Mouse (Mus musculus): Measurements from ENCODE around the gene Osbpl6. TPM values are rescaled to one million over a fixed set of nuclear protein-coding genes. Genes with fewer than 3 reads are reported as not detected.
A peak's percentile ranks its signal among the peaks of the same experiment; 100 is the strongest.

Gene Osbpl6
- total RNA-seq, 2 experiments from 2014 or later, result 5.0 to 6.3 TPM

- DNase-seq (ENCODE audit: low spot score in 2 of 2), result no peak
Measured at GRCm38 (mm10) chr2:76496006-76496748, 89.9 kb downstream of the Osbpl6 start.

- DNase-seq (ENCODE audit: low spot score in 2 of 2), result no peak
Measured at GRCm38 (mm10) chr2:76496749-76497140, 90.4 kb downstream of the Osbpl6 start.

GRCm38 (mm10) chr2:76498891-76499290 lies 92.6 kb downstream of the Osbpl6 start:
- no peak for DNase-seq (ENCODE audit: low spot score in 2 of 2)

DNA sequence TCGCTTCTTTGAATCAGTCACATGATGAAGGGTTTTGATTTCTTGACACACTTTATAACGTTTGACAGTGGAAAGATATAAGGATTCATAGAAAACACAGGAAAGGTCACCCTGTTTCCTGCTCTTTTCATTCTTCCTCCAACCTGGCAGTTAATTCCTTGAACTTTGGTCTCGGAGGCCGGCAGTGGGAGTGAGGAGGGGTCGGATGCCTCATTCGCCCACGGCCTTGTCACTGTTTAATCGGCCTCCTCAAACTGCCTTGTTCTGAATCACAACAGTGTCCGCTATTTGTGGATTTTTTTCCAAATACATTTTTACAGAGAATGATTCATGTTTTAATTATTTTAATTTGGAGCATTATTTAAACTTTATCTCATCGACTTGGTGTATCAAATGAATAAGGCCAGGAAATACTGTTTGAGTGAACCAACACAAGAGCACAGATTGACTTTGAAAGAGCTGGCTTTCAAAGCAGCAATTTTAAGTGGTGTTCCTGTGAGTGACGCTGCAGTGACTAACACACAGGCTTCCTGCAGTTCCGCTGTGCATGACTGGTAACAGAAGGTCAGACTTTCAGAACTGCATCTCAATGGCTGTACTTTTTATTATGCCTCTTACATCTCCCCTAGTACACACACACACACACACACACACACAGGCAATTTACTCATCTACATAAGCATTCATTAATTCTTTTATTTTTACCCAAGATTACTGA lies 98.0 kb downstream of the Osbpl6 start:
- no peak for DNase-seq (ENCODE audit: low spot score in 2 of 2)

DNA sequence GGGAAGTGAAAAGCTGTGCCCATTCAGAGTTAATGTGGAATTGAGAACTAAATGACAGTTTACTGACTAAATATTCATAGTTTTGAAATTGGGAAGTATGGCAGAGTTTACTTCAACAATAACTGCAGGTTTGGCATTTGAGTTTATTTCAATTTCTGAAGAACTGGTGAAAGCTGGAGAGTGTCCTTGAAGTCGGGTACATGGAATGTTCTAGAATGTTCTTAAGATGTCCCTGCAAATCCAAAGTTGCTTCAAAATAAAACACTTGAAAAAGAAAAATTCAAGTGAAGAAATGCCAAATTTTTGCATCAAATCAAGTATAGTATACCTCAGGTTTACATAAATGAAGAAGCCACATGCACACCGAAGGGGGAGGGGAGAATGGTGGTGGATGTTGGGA lies 98.7 kb downstream of the Osbpl6 start:
- DNase-seq (ENCODE audit: low spot score in 2 of 2), result no peak

DNA sequence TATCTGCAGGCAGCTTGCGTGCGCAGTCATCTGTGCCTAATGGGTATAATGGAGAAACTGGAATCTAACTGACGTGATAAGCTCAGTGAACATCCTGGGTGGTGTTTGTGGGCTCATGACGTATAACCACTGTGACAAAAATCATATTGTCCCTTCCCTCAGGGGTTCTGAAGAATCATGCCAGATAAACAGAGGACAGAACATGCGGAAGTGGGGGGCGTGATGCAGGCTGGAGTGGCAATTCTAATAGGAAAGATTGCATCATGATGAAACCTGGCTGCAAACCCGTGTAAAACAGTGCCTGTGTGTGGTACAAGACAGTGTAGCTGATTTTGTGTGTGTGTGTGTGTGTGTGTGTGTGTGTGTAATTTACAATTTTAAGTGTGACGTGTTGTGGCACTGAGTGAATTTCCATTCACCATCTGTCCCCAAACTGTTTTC lies 105.0 kb downstream of the Osbpl6 start:
- no peak for DNase-seq (ENCODE audit: low spot score in 2 of 2)

DNA sequence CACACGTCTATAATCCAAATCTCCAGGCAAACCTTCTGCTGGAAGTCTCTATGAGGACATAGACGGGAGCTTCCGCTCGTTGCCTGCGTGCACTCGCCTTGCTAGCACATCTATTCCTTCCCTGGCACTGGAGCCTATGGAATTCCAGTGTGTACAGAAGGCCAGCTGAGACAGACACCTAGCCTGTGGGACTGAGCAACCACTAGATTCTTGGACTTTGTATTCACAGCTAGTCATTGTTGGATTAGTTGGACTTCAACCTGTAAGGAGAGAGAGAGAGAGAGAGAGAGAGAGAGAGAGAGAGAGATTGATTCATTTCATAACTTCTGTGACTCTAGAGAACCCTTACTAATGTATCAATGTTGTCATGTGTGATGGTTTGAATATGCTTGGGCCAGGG lies 105.8 kb downstream of the Osbpl6 start:
- no peak for DNase-seq (ENCODE audit: low spot score in 2 of 2)

- DNase-seq (ENCODE audit: low spot score in 2 of 2), result no peak
Measured at GRCm38 (mm10) chr2:76512888-76513287, 106.6 kb downstream of the Osbpl6 start.

DNA sequence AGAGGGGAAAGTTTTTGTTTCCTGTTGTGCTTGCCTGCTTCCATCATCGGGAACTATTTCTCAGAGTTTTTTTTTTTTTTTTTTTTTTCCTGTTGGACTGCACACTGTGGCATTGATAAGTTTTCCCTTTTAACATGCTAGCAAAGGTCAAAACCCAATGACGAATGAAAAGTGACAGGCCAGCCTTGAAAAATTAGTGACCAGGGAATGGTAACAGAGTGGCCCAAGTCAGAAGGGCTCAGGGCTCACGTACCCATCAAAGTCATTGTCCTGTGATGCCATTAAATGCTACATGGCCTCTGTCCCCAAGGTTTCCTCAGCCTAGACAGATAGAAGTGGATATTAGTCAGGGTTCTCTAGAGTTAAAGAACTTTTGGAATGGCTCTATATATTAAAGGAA lies 107.0 kb downstream of the Osbpl6 start:
- DNase-seq (ENCODE audit: low spot score in 2 of 2), result no peak

- no peak for DNase-seq (ENCODE audit: low spot score in 2 of 2)
Measured at GRCm38 (mm10) chr2:76517471-76517870, 111.2 kb downstream of the Osbpl6 start.

GRCm38 (mm10) chr2:76518407-76519063 lies 112.2 kb downstream of the Osbpl6 start:
- DNase-seq (ENCODE audit: low spot score in 2 of 2), result no peak

- no peak for DNase-seq (ENCODE audit: low spot score in 2 of 2)
Measured at GRCm38 (mm10) chr2:76521585-76521984, 115.3 kb downstream of the Osbpl6 start.

GRCm38 (mm10) chr2:76524451-76524850 lies 118.1 kb downstream of the Osbpl6 start:
- DNase-seq (ENCODE audit: low spot score in 2 of 2), result no peak

- DNase-seq (ENCODE audit: low spot score in 2 of 2), result no peak
Measured at GRCm38 (mm10) chr2:76525645-76526044, 119.3 kb downstream of the Osbpl6 start.

DNA sequence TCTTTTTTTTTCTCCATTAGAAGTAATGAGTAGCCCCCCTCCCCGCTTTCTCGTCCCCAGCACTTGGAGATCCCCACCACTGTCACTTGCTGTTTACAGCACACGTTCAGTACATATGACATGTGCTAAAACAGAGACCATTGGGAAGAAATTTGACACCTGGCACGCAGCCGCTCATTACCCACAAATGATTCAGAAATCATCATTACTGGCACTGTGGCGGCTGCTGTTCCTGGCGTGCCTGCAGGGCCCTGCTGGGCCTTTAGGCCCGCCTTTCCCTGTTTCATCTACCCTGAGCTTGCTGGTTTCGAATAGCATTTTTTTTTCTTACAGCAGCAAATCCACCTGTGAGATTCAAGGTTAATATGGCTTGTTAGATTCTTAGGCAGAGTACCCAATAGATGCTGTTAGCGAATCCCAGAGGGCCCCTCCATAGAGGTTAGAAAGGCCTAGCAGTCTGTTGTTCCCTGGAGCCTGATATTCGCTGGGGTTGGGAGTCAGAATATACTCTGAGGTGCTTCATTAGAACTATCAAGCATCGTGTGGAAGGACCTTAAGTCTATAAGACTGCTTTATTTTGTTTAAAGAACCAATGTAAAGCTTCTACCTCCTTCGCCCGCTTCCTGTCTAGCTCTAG lies 126.3 kb downstream of the Osbpl6 start:
- DNase-seq (ENCODE audit: low spot score in 2 of 2), result peak in 1 of 2 experiments; percentile 10

GRCm38 (mm10) chr2:76534932-76535331 lies 128.6 kb downstream of the Osbpl6 start:
- DNase-seq (ENCODE audit: low spot score in 2 of 2), result no peak

DNA sequence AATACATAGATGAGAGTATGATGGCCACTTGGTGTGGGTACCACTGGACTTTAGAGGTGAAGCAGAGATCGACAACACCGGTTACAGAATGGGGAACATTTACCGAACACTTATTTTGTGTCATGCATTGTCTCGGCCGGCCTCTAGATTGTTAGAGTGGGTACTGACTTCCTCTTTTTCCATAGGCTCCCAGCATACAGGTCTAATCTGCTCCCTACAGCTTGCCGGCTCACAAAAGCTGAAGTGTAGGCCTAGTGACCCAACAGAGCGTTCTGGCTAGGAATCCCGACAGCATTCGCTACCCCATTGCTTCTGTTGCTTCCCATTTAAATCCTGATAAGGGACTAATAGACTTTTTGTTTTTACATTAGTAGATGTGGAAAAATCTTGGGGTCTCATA lies 135.6 kb downstream of the Osbpl6 start:
- no peak for DNase-seq (ENCODE audit: low spot score in 2 of 2)

GRCm38 (mm10) chr2:76542921-76543320 lies 136.6 kb downstream of the Osbpl6 start:
- no peak for DNase-seq (ENCODE audit: low spot score in 2 of 2)

GRCm38 (mm10) chr2:76545539-76545938 lies 139.2 kb downstream of the Osbpl6 start:
- DNase-seq (ENCODE audit: low spot score in 2 of 2), result no peak

DNA sequence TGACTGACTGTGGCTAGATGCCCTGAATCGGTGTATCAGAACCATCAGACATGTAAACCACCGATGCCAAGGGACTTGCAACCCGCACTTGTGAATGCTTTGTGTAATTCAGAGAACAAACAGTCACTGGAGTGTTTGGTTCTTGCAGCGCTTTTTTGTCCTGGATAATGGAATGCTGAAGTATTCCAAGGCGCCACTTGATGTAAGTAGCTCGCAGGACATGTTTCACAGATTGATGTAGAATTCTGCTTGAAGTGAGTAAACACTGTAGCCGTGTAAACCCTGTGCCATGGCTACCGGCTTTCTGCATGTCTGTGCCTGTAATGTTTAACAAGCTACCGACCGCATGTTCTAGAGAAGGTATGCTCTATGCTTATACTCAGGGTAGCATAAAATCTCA lies 141.9 kb downstream of the Osbpl6 start:
- DNase-seq (ENCODE audit: low spot score in 2 of 2), result no peak

- DNase-seq (ENCODE audit: low spot score in 2 of 2), result no peak
Measured at GRCm38 (mm10) chr2:76548836-76549235, 142.5 kb downstream of the Osbpl6 start.

- no peak for DNase-seq (ENCODE audit: low spot score in 2 of 2)
Measured at GRCm38 (mm10) chr2:76549316-76549715, 143.0 kb downstream of the Osbpl6 start.

All from gastrocnemius, postnatal 4 days (tissue).